ENCODE assay signal across 9 mouse cellular contexts in the genomic region with DNA sequence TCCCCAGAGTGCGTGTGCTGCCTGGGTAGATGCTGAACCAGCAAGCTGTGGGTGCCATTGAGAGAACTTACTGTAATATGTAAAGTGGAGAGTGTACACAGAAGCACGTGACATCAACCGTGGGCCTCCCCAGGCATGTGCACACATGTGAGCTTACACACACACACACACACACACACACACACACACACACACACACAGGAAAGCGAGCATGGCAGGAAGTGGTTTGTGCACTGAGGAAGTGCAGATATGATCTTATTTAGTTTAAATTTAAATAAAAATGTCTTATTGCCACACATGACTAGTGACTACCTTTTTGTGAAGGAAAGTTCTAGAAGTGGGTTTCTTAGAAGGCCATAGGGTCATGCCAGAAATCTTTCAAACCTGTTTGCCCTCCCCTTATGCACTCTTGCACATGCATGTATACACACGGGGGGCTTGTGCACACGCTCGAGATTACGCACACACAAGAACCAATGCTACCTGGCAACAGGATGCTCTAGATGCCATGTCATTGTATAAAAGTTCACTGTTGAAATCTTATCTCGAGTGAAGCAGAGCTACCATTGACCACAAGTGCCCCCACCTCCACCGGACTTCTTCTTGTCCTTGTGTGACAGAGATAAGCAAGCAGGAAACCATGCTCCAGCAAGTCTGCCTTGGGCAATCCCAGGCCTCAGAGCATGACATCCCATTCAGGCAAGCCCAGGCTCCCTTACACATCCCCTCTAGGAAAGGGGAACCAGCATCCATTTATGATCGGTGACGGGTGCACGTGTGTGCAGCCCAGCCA. TPM values are rescaled to one million over a fixed set of nuclear protein-coding genes. Genes with fewer than 3 reads are reported as not detected.
DNase-seq lines count a peak whose midpoint lies in the region; ATAC-seq and TF ChIP-seq lines count a peak whose summit lies in the region.
"Had no signal": no experiment of that assay in that cellular context is flagged by ENCODE, and none has a peak within 500 bp of the region (broad histone marks: within the 10 kb centered on the region; RNA-seq: fewer than 3 reads in every experiment).

No protein-coding gene starts in this region.

- H3K4me3 ChIP-seq in kidney, embryonic 16.5 days (ENCODE audit: low read length) = no peak overlapping the region
- no peak overlapping the region for H3K4me3 ChIP-seq in bone marrow, adult 2 months (replicated peaks; ENCODE audit: control insufficient read depth, low read depth, low read length)
- no peak overlapping the region for H3K4me3 ChIP-seq in liver, embryonic 13.5 days (replicated peaks)
- H3K4me3 ChIP-seq: erythroblast, embryonic 14.5 days had no signal

- no peak for ATAC-seq in kidney, embryonic 16.5 days (ENCODE audit: low FRiP score, low TSS enrichment)
- ATAC-seq in liver, embryonic 13.5 days (ENCODE audit: low read depth) = peak; percentile 52; the same call in 1 of the 2 replicates

- H3K9me3 ChIP-seq in kidney, embryonic 16.5 days (ENCODE audit: low read length) = no peaks in the 10 kb centered on the region
- no peaks in the 10 kb centered on the region for H3K9me3 ChIP-seq in liver, embryonic 13.5 days (replicated peaks)

- DNase-seq in kidney, adult 9 months = peak; percentile 40
- DNase-seq in liver, embryonic 13.5 days = peak; percentile 27
- peak; percentile 90 for DNase-seq in splenic B cell, adult 2 months (ENCODE audit: low read depth, low spot score)
- DNase-seq in right cerebral cortex, postnatal 25 days = no peak
- no peak for DNase-seq in left cerebral cortex, adult 18-20 months (ENCODE audit: low spot score in 2 of 2)
- no peak for DNase-seq in heart, adult 8-10 months (ENCODE audit: low spot score)

- H3K36me3 ChIP-seq in kidney, embryonic 16.5 days (ENCODE audit: insufficient read depth, low read length) = no peaks in the 10 kb centered on the region
- no peaks in the 10 kb centered on the region for H3K36me3 ChIP-seq in liver, embryonic 13.5 days
- no peaks in the 10 kb centered on the region for H3K36me3 ChIP-seq in splenic B cell, adult 2 months (ENCODE audit: control insufficient read depth, insufficient read depth, low read length, poor library complexity, severe bottlenecking)

- peaks cover 43% of the 10 kb centered on the region for H3K4me1 ChIP-seq in kidney, embryonic 16.5 days (ENCODE audit: insufficient read depth, low read length)
- peaks cover 19% of the 10 kb centered on the region for H3K4me1 ChIP-seq in bone marrow, adult 2 months (ENCODE audit: control insufficient read depth, insufficient read depth, low read length)
- H3K4me1 ChIP-seq in liver, embryonic 13.5 days (replicated peaks) = peaks cover 48% of the 10 kb centered on the region

- TF ChIP-seq POLR2A in bone marrow, adult 2 months (IDR thresholded peaks at IDR 0.05; ENCODE audit: borderline replicate concordance, control insufficient read depth, low read depth, low read length) = no peak

- no peak overlapping the region for H3K4me2 ChIP-seq in kidney, embryonic 16.5 days (replicated peaks; ENCODE audit: low read depth, low read length)
- 0 out of 2 replicates have a peak overlapping the region, but pooled peaks have one; percentile 4 for H3K4me2 ChIP-seq in liver, embryonic 13.5 days

- 72% methylated on average over 13 of the region's 13 CpGs for WGBS in kidney, embryonic 16.5 days
- 6% methylated on average over 13 of the region's 13 CpGs for WGBS in bone marrow, adult 2 months
- 13% methylated on average over 13 of the region's 13 CpGs for WGBS in liver, embryonic 13.5 days (ENCODE audit: insufficient replicate concordance)

- no peak for TF ChIP-seq CTCF in bone marrow, adult 2 months (IDR thresholded peaks at IDR 0.05; ENCODE audit: control insufficient read depth, insufficient read depth, low read length)

- H3K9ac ChIP-seq in kidney, embryonic 16.5 days (replicated peaks; ENCODE audit: low read length) = no peak overlapping the region
- no peak overlapping the region for H3K9ac ChIP-seq in liver, embryonic 13.5 days

- no peaks in the 10 kb centered on the region for H3K27me3 ChIP-seq in kidney, embryonic 16.5 days (ENCODE audit: insufficient read depth, low read length)
- peaks cover 22% of the 10 kb centered on the region for H3K27me3 ChIP-seq in liver, embryonic 13.5 days
- no peaks in the 10 kb centered on the region for H3K27me3 ChIP-seq in splenic B cell, adult 2 months (ENCODE audit: control insufficient read depth, insufficient read depth, low read length, poor library complexity, severe bottlenecking)

- H3K27ac ChIP-seq in kidney, embryonic 16.5 days (ENCODE audit: low read length) = no peak overlapping the region; the same call in 1 of the 2 replicates
- H3K27ac ChIP-seq in bone marrow, adult 2 months (ENCODE audit: control insufficient read depth, insufficient read depth, low read depth, low read length, poor library complexity) = peak overlapping the region; percentile 11; the same call in 1 of the 2 replicates
- H3K27ac ChIP-seq in liver, embryonic 13.5 days = no peak overlapping the region

RNA-seq across cellular contexts. Expression of gene Cuedc1, which starts 47.6 kb away (rescaled TPM):
- polyA plus RNA-seq in kidney, embryonic 16.5 days (2015; fragmentation: Nextera tagmentation; extraction: Ambion mirVana) = 14.6 and 14.7 TPM in 2 replicates
- 14.4 and 15.9 TPM in 2 replicates for polyA plus RNA-seq in bone marrow, adult 2 months (2011; ENCODE audit: insufficient read depth, insufficient read length, low replicate concordance, missing spikeins)
- 1.6 and 1.8 TPM in 2 replicates for polyA plus RNA-seq in liver, embryonic 13.5 days (2015; fragmentation: Nextera tagmentation; extraction: Ambion mirVana)
- total RNA-seq in left cerebral cortex, adult 18-20 months (2021) = 10 to 100 TPM; 27.4 to 28.5 TPM
- 10 to 100 TPM; 47.5 to 55.7 (median 51.0) TPM for total RNA-seq in heart, adult 8-10 months (2022)

RNA-seq across cellular contexts. Expression of gene Mrps23, which starts 58.8 kb away (rescaled TPM):
- polyA plus RNA-seq in kidney, embryonic 16.5 days (2015; fragmentation: Nextera tagmentation; extraction: Ambion mirVana) = 61.5 and 66.6 TPM in 2 replicates
- polyA plus RNA-seq in bone marrow, adult 2 months (2011; ENCODE audit: insufficient read depth, insufficient read length, low replicate concordance, missing spikeins) = 16.2 and 38.2 TPM in 2 replicates
- 44.0 and 45.8 TPM in 2 replicates for polyA plus RNA-seq in liver, embryonic 13.5 days (2015; fragmentation: Nextera tagmentation; extraction: Ambion mirVana)
- total RNA-seq in left cerebral cortex, adult 18-20 months (2021) = 10 to 100 TPM; 64.4 to 71.4 TPM
- 100 to 1,000 TPM; 301 to 345 (median 322) TPM for total RNA-seq in heart, adult 8-10 months (2022)

Comparison
In these comparisons a context has a peak if more than half of its experiments do, and no peak if none do; other contexts are left out.
1. DNase-seq: peak in kidney, adult 9 months (single experiment), liver, embryonic 13.5 days (single experiment) and splenic B cell, adult 2 months (single experiment); none in right cerebral cortex, postnatal 25 days (single experiment), left cerebral cortex, adult 18-20 months (0 of 2) and heart, adult 8-10 months (single experiment).